Mouse (Mus musculus) kidney, embryonic 15.5 days (tissue): ENCODE results near the gene Gm11937. TPM values are rescaled to one million over a fixed set of nuclear protein-coding genes. Genes with fewer than 3 reads are reported as not detected.
"Not testable (repeated sequence)": the region's sequence is repeated elsewhere in the genome, so short reads cannot be mapped to it uniquely, and the experiment has no call there.

Experiments used
- ATAC-seq: fragments of 200-750 bp; cut with Nextera tagmentation; replicated peaks from 2 replicates; pipeline ENCODE4 v1.8.0; 2017; ENCODE audit warnings: moderate TSS enrichment; ENCODE audit not compliant: low FRiP score
- H3K27ac ChIP-seq: fragments of 300-500 bp; sonication (generic); 2 replicates; pipeline ENCODE4 v1.5.1; 2015; ENCODE audit warnings: mild to moderate bottlenecking, inconsistent platforms
- H3K27me3 ChIP-seq: fragments of 300-500 bp; sonication (generic); 2 replicates; pipeline ENCODE4 v1.6.1; 2015; ENCODE audit warnings: inconsistent platforms
- H3K36me3 ChIP-seq: fragments of 300-500 bp; sonication (generic); 2 replicates; pipeline ENCODE4 v1.6.1; 2015; ENCODE audit warnings: inconsistent platforms
- H3K4me1 ChIP-seq: fragments of 300-500 bp; sonication (generic); 2 replicates; pipeline ENCODE4 v1.6.1; 2015; ENCODE audit warnings: inconsistent platforms
- H3K4me2 ChIP-seq: fragments of 300-500 bp; sonication (generic); 2 replicates; pipeline ENCODE4 v1.6.1; 2015; ENCODE audit warnings: moderate library complexity, mild to moderate bottlenecking, inconsistent platforms
- H3K4me3 ChIP-seq: fragments of 300-500 bp; sonication (generic); replicated peaks from 2 replicates; pipeline ENCODE4 v1.5.1; 2015; ENCODE audit warnings: mild to moderate bottlenecking, inconsistent platforms
- H3K9ac ChIP-seq: fragments of 300-500 bp; sonication (generic); 2 replicates; pipeline ENCODE4 v1.6.1; 2015; ENCODE audit warnings: mild to moderate bottlenecking, inconsistent platforms
- H3K9me3 ChIP-seq: fragments of 300-500 bp; sonication (generic); replicated peaks from 2 replicates; pipeline ENCODE4 v1.6.1; 2016; ENCODE audit warnings: inconsistent platforms
- WGBS: fragments of 180-500 bp; shearing (Covaris S2); methylation state at CpG from one replicate; pipeline ENCODE4 v1.1.7; 2015; ENCODE audit warnings: mixed read lengths; 5-methylcytosine and 5-hydroxymethylcytosine counted together
- polyA plus RNA-seq: library from polyadenylated mRNA; unstranded; fragments of >200 nt; fragmentation: Nextera tagmentation; extraction: Ambion mirVana; gene quantifications from 2 replicates; pipeline ENCODE4 v1.2.1, GENCODE M21; 2015

Gm11937 gene
- not detected in 2 replicates for polyA plus RNA-seq

DNA sequence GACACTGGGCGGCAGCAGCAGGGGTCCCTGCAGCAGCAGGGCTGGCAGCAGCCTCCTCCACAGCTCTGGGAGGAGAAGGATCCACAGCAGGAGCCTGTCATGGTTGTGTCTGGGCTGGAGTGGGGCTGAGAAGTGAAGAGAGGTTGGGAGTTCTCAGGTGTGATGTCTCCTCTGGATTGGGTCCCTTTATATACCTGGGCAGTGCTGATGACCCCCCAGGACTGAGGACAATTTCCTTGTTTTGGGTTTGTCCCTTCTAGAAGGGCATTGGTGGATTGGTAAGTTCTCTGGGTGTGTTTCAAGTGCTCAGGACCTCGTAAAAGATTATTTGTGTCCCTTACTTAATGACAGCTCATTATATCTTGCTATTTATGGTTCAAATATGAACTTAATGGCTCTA lies at the start of gene Gm11937:
Gene Gm11937, minus strand, starts transcription at position 101 of the 400 bp plus-strand sequence.
- not testable (repeated sequence) for ATAC-seq, H3K4me1 ChIP-seq
- WGBS, result 67% methylated on average over 1 of the region's 2 CpGs

DNA sequence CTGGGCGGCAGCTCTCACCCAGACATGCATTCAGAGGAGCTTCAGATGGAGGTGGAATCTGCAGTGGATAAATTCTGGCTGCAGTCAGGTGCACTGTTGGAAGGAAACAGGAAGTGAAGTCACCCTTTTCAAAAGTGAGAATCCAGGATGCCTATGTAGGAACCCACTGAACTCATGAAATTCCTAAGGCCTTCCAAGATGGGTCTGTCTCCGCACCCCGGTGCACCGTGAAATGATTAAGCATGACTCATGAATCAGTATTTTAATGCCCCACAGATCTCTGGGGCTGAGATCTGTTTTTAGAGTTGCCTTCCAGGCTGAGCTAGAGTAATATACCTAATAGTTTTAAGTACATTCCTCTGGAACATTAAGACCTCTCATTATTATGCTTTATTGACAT lies 49.3 kb upstream of the Gm11937 start:
- Histone ChIP-seq H3K9ac (no peak overlapping the region), H3K4me1 (no peaks in the 10 kb centered on the region), H3K4me2 (no peak overlapping the region), H3K9me3 (no peaks in the 10 kb centered on the region), H3K27ac (no peak overlapping the region), H3K4me3 (no peak overlapping the region), H3K27me3 (no peaks in the 10 kb centered on the region), H3K36me3 (no peaks in the 10 kb centered on the region)
- 81% methylated on average over 4 of the region's 4 CpGs for WGBS
- ATAC-seq, result no peak

More for the DNA sequence above, at the start of gene Gm11937:
- not testable (repeated sequence) for H3K4me2 ChIP-seq, H3K9me3 ChIP-seq, H3K27ac ChIP-seq, H3K4me3 ChIP-seq, H3K36me3 ChIP-seq, H3K27me3 ChIP-seq, H3K9ac ChIP-seq

DNA sequence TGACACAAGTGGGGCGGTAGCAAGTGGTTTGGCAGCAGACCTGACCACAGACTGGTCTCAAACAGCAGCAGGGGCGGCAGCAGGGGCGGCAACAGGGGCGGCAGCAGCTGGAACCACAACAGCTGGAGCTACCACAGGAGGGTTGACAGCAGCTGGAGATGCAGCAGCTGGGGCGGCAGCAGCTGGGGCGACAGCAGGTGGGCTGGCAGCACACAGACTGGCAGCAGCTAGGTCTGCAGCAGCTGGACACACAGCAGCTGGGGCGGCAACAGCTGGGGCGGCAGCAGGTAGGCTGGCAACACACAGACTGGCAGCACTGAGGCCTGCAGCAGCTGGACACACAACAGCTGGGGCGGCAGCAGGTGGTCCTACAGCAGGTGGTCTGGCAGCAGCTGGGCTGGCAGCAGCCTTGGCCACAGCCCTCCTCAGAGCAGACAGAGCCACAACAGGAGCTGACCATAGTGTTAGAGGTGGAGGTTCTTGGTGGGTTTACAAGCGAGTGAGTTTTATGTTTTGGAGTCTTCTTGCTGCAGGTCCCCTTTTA lies 48.5 kb upstream of the Gm11937 start, which contains the start of gene Gm11563:
Gene Gm11563, minus strand, starts transcription at position 494 of the 544 bp plus-strand sequence.
- not testable (repeated sequence) for H3K27ac ChIP-seq, H3K36me3 ChIP-seq, H3K9me3 ChIP-seq, H3K4me1 ChIP-seq, H3K4me3 ChIP-seq, H3K4me2 ChIP-seq, ATAC-seq, H3K9ac ChIP-seq, H3K27me3 ChIP-seq
- WGBS, result 66% methylated on average over 10 of the region's 10 CpGs

DNA sequence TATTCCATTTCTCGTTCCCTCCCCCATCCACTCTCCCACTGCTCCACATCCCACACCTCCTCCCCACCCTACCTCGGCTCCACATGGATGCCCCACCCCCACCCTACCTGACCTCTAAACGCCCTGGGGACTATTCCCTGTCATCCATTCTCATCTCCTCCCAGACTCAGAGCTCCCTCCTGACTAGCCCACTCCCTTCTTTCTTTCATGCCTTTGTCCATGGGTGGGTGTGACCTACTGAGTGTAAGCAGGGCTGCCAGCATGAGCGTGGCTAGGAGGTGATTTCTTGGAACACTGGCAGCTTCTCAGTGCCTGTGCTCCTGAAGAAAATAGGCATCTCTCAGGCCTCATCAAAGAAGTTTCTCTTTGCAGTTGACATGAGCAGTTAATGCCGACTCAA lies 47.1 kb upstream of the Gm11937 start:
- Histone ChIP-seq H3K27me3 (no peaks in the 10 kb centered on the region), H3K9me3 (no peaks in the 10 kb centered on the region), H3K36me3 (no peaks in the 10 kb centered on the region), H3K4me3 (no peak overlapping the region), H3K4me2 (no peak overlapping the region), H3K27ac (no peak overlapping the region), H3K9ac (no peak overlapping the region), H3K4me1 (no peaks in the 10 kb centered on the region)
- ATAC-seq, result no peak
- WGBS, result 37% methylated on average over 5 of the region's 5 CpGs

DNA sequence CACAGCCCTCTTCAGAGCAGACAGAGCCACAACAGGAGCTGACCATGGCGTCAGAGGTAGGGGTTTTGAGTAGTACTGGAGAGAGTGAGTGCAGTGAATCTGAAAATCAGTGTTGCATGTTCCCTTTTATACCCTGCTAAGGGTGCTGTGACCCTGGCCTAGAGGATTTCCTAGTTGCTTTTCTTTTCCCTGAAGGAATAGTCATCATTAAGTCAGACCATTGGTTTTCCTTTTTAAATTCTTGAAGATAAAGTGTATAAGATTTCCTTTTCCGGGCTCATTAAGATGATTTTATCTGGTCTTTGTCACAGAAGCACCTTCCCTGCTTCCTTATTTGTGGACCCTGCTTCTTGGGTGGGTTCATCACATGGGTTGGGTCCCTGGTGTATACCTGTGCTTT lies 40.1 kb upstream of the Gm11937 start, which contains the start of gene Gm11555:
Gene Gm11555, minus strand, starts transcription at position 101 of the 400 bp plus-strand sequence.
- H3K9ac ChIP-seq, result no peak within 1 kb of the TSS
- ATAC-seq, result no peak

DNA sequence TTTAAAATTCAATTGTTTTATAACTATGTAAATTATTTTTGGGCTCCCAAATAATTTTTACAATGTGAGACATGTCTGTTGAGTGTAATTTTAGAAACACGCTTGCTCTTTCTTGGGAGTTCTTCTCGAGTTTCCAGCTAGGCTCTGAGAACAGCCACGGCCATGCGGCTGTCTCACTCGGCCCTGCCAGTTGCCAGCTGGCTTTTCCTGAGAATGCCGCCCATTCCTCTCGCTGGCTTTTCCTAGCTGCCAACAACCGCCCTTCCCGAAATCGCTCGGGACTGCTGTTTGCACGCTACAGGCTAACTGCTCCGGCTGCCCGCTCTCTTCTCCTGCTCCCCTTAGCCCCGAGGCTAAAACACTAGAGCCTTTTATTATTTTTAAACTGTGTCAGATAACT lies 36.5 kb upstream of the Gm11937 start:
- Histone ChIP-seq H3K27me3 (no peaks in the 10 kb centered on the region), H3K27ac (no peak overlapping the region), H3K4me3 (no peak overlapping the region), H3K36me3 (no peaks in the 10 kb centered on the region), H3K4me1 (no peaks in the 10 kb centered on the region), H3K4me2 (no peak overlapping the region), H3K9ac (no peak overlapping the region), H3K9me3 (no peaks in the 10 kb centered on the region)
- no peak for ATAC-seq
- WGBS, result 76% methylated on average over 15 of the region's 15 CpGs

More for the DNA sequence above, 40.1 kb upstream of the Gm11937 start, which contains the start of gene Gm11555:
- no peaks in the 10 kb centered on the region for H3K27me3 ChIP-seq
- H3K4me3 ChIP-seq, result no peak within 1 kb of the TSS
- no peaks in the 10 kb centered on the region for H3K9me3 ChIP-seq
- H3K4me2 ChIP-seq, result no peak within 1 kb of the TSS
- H3K36me3 ChIP-seq, result no peaks in the 10 kb centered on the region
- no peak within 1 kb of the TSS for H3K27ac ChIP-seq
- 77% methylated on average over 2 of the region's 2 CpGs for WGBS
- H3K4me1 ChIP-seq, result no peaks in the 10 kb centered on the region

DNA sequence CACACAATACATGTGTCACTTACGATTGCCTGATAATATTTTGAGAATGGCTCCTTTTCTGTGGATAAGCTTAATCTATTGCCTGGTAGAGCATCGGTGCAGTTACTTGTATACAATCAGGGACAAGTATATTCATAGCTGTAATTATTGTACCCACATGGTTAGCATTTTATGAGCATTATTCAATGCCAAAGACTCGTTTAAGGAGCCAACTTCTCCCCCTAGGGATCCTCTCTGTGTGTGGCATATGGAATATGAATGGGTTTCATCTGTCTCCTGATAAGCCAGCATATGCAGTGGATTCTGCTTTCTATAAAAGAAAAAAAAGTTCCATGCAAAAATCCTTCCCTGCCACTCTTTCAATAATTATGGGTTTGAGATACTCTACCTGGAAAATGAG lies 34.4 kb upstream of the Gm11937 start:
- Histone ChIP-seq H3K36me3 (no peaks in the 10 kb centered on the region), H3K27me3 (no peaks in the 10 kb centered on the region), H3K4me2 (no peak overlapping the region), H3K27ac (no peak overlapping the region), H3K9me3 (no peaks in the 10 kb centered on the region), H3K4me3 (no peak overlapping the region), H3K9ac (no peak overlapping the region), H3K4me1 (no peaks in the 10 kb centered on the region)
- ATAC-seq, result no peak
- WGBS, result 70% methylated on average over 3 of the region's 3 CpGs

DNA sequence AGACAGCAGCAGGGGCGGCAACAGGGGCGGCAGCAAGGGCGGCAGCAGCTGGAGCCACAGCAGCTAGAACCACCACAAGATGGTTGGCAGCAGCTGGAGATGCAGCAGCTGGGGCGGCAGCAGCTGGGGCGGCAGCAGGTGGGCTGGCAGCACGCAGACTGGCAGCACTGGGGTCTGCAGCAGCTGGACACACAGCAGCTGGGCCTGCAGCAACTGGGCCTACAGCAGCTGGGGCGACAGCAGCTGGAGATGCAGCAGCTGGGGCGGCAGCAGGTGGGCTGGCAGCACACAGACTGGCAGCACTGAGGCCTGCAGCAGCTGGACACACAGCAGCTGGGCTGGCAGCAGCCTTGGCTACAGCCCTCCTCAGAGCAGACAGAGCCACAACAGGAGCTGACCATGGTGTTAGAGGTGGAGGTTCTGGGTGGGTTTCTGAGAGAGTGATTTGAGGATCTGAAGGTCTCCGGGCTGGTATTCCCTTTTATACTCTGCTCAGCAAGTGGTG lies 33.7 kb upstream of the Gm11937 start, which contains the start of gene Krtap4-7:
Gene Krtap4-7, minus strand, starts transcription at position 455 of the 505 bp plus-strand sequence.
- not testable (repeated sequence) for H3K9ac ChIP-seq, H3K4me1 ChIP-seq, ATAC-seq, H3K27me3 ChIP-seq, H3K9me3 ChIP-seq, H3K4me3 ChIP-seq, H3K27ac ChIP-seq, H3K36me3 ChIP-seq, H3K4me2 ChIP-seq
- 74% methylated on average over 9 of the region's 9 CpGs for WGBS

DNA sequence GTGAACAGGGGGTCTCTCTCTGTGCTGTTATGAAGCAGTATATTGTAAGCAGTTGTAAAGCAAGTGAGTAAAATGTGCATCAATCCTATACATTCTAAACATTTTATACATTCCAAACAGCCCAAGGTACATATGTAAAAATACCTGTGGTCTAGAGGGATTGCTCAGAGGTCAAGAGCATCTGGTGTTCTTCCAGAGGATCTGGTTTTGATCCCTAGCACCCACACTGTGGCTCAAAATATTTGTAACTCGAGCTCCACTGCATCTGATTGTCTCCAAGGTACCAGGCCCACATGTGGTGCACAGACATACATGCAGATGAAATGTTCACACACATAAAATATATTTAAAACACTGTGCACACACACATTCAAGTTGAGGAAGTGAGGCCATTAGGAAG lies 30.9 kb upstream of the Gm11937 start:
- Histone ChIP-seq H3K27ac (no peak overlapping the region), H3K4me1 (no peaks in the 10 kb centered on the region), H3K4me3 (no peak overlapping the region), H3K27me3 (no peaks in the 10 kb centered on the region), H3K9me3 (no peaks in the 10 kb centered on the region), H3K4me2 (no peak overlapping the region), H3K36me3 (no peaks in the 10 kb centered on the region), H3K9ac (no peak overlapping the region)
- no peak for ATAC-seq
- 36% methylated on average over 1 of the region's 1 CpGs for WGBS

DNA sequence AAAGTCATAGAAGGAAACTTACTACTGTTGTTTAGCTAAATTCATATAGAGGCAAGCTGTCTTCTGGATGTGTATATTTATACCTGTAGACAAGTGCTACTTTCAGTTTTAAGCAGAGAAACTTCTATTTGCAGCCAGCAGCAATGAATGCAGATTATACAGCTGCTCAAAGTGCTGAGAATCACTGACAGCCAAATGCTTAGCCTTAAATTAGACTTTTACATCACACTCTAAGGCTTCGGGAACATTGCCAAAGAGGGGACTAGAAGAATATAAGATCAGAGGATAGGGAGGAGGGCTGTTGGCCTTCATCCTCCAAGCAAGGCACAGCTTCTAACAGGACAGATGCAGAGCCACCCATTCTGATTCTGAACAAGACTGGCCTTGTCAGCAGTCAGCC lies 27.1 kb upstream of the Gm11937 start:
- Histone ChIP-seq H3K4me1 (no peaks in the 10 kb centered on the region), H3K9ac (no peak overlapping the region), H3K4me2 (no peak overlapping the region), H3K9me3 (no peaks in the 10 kb centered on the region), H3K27me3 (no peaks in the 10 kb centered on the region), H3K27ac (no peak overlapping the region), H3K36me3 (no peaks in the 10 kb centered on the region), H3K4me3 (no peak overlapping the region)
- WGBS, result 66% methylated on average over 1 of the region's 1 CpGs
- ATAC-seq, result no peak

DNA sequence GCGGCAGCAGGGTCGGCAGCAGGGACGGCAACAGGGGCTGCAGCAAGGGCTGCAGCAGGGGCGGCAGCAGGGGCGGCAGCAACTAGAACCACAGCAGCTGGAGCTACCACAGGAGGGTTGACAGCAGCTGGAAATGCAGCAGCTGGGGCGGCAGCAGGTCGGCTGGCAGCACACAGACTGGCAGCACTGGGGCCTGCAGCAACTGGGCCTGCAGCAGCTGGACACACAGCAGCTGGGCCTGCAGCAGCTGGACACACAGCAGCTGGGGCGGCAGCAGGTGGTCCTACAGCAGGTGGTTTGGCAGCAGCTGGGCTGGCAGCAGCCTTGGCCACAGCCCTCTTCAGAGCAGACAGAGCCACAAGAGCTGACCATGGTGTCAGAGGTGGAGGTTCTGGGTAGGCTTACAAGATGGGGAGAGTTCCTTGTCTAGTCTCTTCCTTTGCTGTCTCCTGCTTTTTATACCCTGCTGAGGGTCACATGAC lies 24.7 kb upstream of the Gm11937 start, which contains the start of gene Krtap4-2:
Gene Krtap4-2, minus strand, starts transcription at position 432 of the 482 bp plus-strand sequence.
- 34% methylated on average over 8 of the region's 8 CpGs for WGBS

DNA sequence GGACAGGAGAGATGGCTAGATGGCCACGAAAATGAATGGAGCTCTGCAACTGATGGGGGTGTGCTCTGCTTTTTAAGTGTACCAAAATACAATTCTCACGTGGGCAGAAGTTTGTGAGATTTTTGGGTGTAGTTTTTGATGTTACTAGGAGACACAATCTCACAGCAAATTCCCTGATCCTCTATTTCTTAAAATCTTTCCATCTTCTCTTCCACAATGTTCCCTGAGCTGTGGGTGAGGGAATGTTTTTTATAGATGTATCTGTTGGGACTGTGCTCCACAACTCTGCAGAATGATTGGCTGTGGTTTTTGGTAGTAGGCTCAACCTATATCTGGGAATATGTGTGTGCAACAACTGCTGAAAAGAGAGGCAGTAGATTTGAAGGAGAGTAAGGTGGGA lies 23.3 kb upstream of the Gm11937 start:
- Histone ChIP-seq H3K4me3 (no peak overlapping the region), H3K9ac (no peak overlapping the region), H3K36me3 (no peaks in the 10 kb centered on the region), H3K4me1 (no peaks in the 10 kb centered on the region), H3K9me3 (no peaks in the 10 kb centered on the region), H3K27me3 (no peaks in the 10 kb centered on the region), H3K27ac (no peak overlapping the region), H3K4me2 (no peak overlapping the region)
- WGBS, result 61% methylated on average over 2 of the region's 2 CpGs
- ATAC-seq, result no peak

More for the DNA sequence above, 24.7 kb upstream of the Gm11937 start, which contains the start of gene Krtap4-2:
- H3K4me3 ChIP-seq, result no peak within 1 kb of the TSS
- ATAC-seq, result no peak
- no peak within 1 kb of the TSS for H3K9ac ChIP-seq
- H3K4me2 ChIP-seq, result no peak within 1 kb of the TSS
- no peaks in the 10 kb centered on the region for H3K36me3 ChIP-seq
- no peak within 1 kb of the TSS for H3K27ac ChIP-seq
- H3K9me3 ChIP-seq, result no peaks in the 10 kb centered on the region
- no peaks in the 10 kb centered on the region for H3K27me3 ChIP-seq
- no peaks in the 10 kb centered on the region for H3K4me1 ChIP-seq
